Mouse (Mus musculus) forebrain, postnatal 0 days (tissue): ENCODE data around the gene Dgcr8. TPM values are rescaled to one million over a fixed set of nuclear protein-coding genes. Genes with fewer than 3 reads are reported as not detected.
"Not testable (repeated sequence)": the region's sequence is repeated elsewhere in the genome, so short reads cannot be mapped to it uniquely, and the experiment has no call there.

Source experiments
- ATAC-seq: fragments of 200-750 bp; cut with Nextera tagmentation; 2 replicates; pipeline ENCODE4 v1.8.0; 2017; ENCODE audit warnings: mild to moderate bottlenecking, moderate library complexity
- DNase-seq: peaks from one replicate; pipeline ENCODE4 v3.0.0-alpha.2; 2015
- H3K27ac ChIP-seq: fragments of 300-500 bp; sonication (generic); 2 replicates; pipeline ENCODE4 v1.5.1; 2014; ENCODE audit warnings: low read depth, mild to moderate bottlenecking, antibody characterized with exemption, low read length, moderate library complexity, mixed read lengths
- H3K27me3 ChIP-seq: fragments of 300-500 bp; sonication (generic); 2 replicates; pipeline ENCODE4 v1.6.1; 2014; ENCODE audit warnings: mild to moderate bottlenecking, low read length, mixed read lengths; ENCODE audit not compliant: insufficient read depth
- H3K36me3 ChIP-seq: fragments of 300-500 bp; sonication (generic); 2 replicates; pipeline ENCODE4 v1.6.1; 2014; ENCODE audit warnings: mild to moderate bottlenecking, moderate library complexity; ENCODE audit not compliant: insufficient read depth
- H3K4me1 ChIP-seq: fragments of 300-500 bp; sonication (generic); 2 replicates; pipeline ENCODE4 v1.6.1; 2014; ENCODE audit warnings: antibody characterized with exemption; ENCODE audit not compliant: insufficient read depth
- H3K4me2 ChIP-seq: fragments of 300-500 bp; sonication (generic); 2 replicates; pipeline ENCODE4 v1.6.1; 2014; ENCODE audit warnings: low read depth, mild to moderate bottlenecking, moderate library complexity
- H3K4me3 ChIP-seq: fragments of 300-500 bp; sonication (generic); 2 replicates; pipeline ENCODE4 v1.5.1; 2014; ENCODE audit warnings: low read depth, low read length, mixed read lengths
- H3K9ac ChIP-seq: fragments of 300-500 bp; sonication (generic); 2 replicates; pipeline ENCODE4 v1.6.1; 2014; ENCODE audit warnings: mild to moderate bottlenecking
- H3K9me3 ChIP-seq: fragments of 300-500 bp; sonication (generic); 2 replicates; pipeline ENCODE4 v1.6.1; 2016; ENCODE audit warnings: low read length
- CTCF ChIP-seq: sonication (generic); IDR thresholded peaks from 2 replicates; pipeline ENCODE4 v1.5.1; 2016; ENCODE audit warnings: antibody characterized with exemption, control low read depth, low read depth
- WGBS: fragments of 180-500 bp; shearing (Covaris S2); extraction: QIAGEN DNeasy Blood & Tissue Kit; methylation state at CpG from one replicate; pipeline ENCODE4 v1.1.7; 2014; 5-methylcytosine and 5-hydroxymethylcytosine counted together
- polyA plus RNA-seq: library from polyadenylated mRNA; unstranded; fragments of >200 nt; fragmentation: Nextera tagmentation; extraction: Ambion mirVana; gene quantifications from 2 replicates; pipeline ENCODE4 v1.2.1, GENCODE M21; 2015
- total RNA-seq: library from RNA; depleted of rRNA; stranded (reverse); fragments of >200 nt; gene quantifications from 2 replicates; pipeline ENCODE4 v1.2.3, GENCODE M21; 2014

Dgcr8 gene
- total and polyA plus RNA-seq, 2 experiments from 2014 or later: 24.5 to 47.6 TPM

DNA sequence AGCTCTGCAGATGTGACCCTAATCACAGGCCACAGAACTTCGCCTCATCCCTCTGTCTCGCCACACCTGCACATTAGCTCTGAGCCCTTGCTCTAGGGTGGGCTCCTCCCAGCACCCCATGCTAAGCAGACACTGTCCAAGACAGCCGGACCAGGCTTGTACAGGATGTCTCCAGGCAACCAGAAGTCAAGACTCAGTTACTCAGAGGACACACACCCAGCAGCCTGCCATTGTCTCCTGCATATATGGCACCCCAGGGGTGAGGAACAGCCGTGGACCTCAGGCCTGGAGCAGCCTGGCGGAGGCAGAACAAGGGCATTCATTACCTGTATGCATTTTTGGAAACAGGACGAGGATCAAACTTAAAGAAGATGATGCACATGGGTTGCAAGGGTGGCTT lies 35.0 kb upstream of the Dgcr8 start:
- WGBS: 77% methylated on average over 6 of the region's 6 CpGs
- Histone ChIP-seq H3K36me3 (peaks cover 40% of the 10 kb centered on the region), H3K9me3 (no peaks in the 10 kb centered on the region), H3K27me3 (no peaks in the 10 kb centered on the region), H3K4me3 (no peak overlapping the region), H3K9ac (no peak overlapping the region), H3K4me1 (no peaks in the 10 kb centered on the region), H3K4me2 (no peak overlapping the region), H3K27ac (no peak overlapping the region)
- ATAC-seq (no peak), DNase-seq (no peak)
- TF ChIP-seq CTCF: no peak

DNA sequence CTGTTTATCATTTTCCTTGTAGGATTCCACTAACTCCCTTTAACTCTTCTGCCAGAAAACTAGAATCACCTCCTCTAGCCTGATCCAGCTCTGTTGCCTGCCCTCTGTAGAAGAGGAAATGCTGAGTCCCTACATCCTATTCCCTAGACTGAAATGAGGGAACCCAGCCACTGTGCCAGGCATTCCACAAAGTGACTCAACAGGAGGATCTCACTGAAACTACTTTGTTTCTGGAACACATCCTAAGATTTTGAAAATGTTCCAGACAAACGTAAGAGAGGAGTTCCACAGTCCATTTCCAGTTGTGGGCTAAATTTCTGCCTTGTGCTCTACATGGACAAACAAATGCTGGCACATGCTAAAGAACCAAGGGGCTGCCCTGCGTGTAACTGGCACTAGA lies 34.4 kb upstream of the Dgcr8 start:
- Histone ChIP-seq H3K27me3 (no peaks in the 10 kb centered on the region), H3K27ac (no peak overlapping the region), H3K4me2 (no peak overlapping the region), H3K36me3 (peaks cover 40% of the 10 kb centered on the region), H3K9me3 (no peaks in the 10 kb centered on the region), H3K9ac (no peak overlapping the region), H3K4me1 (no peaks in the 10 kb centered on the region), H3K4me3 (no peak overlapping the region)
- 74% methylated on average over 2 of the region's 2 CpGs for whole genome bisulfite sequencing
- DNase-seq: no peak
- ATAC-seq: no peak
- no peak for TF ChIP-seq CTCF

DNA sequence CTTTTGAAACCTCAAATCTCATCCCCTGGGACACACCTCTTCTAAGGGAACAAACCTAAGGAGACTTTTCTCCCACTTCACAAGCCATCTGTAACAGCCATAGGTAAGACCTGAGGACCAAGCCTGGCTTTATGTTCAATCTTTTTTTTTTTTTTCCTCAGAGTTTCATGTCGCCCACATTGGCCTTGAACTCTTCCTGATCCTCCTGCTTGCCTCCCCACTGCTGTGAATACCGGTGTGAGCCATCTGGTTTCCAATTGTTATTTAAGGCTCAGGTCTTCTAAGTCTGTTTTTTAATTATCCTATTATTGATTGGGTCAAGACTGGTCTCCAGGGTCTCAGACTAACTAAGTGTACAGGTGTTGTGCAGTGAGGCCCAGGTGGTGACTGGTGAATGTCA lies 32.4 kb upstream of the Dgcr8 start:
- H3K9me3 ChIP-seq: no peaks in the 10 kb centered on the region
- ATAC-seq (no peak), DNase-seq (no peak)
- no peak overlapping the region for H3K4me3 ChIP-seq
- peaks cover 35% of the 10 kb centered on the region for H3K36me3 ChIP-seq
- no peak overlapping the region for H3K4me2 ChIP-seq
- H3K9ac ChIP-seq: no peak overlapping the region
- H3K4me1 ChIP-seq: no peaks in the 10 kb centered on the region
- 84% methylated on average over 2 of the region's 2 CpGs for WGBS
- H3K27me3 ChIP-seq: no peaks in the 10 kb centered on the region
- H3K27ac ChIP-seq: no peak overlapping the region
- TF ChIP-seq CTCF: no peak

DNA sequence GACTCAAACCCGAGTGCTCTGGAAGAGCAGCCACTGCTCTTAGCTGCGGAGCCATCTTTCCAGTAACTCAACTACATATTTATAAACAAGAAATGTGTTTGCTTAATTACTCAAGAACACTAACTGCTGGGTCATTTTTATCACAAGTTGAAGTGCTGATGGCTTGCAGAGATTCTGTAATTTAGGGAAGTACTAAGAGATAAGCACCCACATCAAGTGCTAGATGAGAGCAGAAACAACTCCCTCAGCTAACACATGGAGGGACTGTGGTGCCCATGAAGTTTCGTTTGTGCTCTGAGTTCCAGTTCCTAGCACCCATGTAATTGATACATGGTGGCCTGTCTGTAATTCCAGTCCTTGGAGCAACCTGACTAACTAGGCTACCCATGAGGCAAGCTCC lies 29.9 kb upstream of the Dgcr8 start:
- H3K9ac ChIP-seq: no peak overlapping the region
- ATAC-seq: no peak
- H3K9me3 ChIP-seq: no peaks in the 10 kb centered on the region
- TF ChIP-seq CTCF: no peak
- H3K4me1 ChIP-seq: no peaks in the 10 kb centered on the region
- no peak overlapping the region for H3K27ac ChIP-seq
- H3K27me3 ChIP-seq: no peaks in the 10 kb centered on the region
- no peak overlapping the region for H3K4me3 ChIP-seq
- H3K36me3 ChIP-seq: peaks cover 32% of the 10 kb centered on the region
- 91% methylated on average over 3 of the region's 3 CpGs for WGBS
- no peak overlapping the region for H3K4me2 ChIP-seq
- DNase-seq: no peak

DNA sequence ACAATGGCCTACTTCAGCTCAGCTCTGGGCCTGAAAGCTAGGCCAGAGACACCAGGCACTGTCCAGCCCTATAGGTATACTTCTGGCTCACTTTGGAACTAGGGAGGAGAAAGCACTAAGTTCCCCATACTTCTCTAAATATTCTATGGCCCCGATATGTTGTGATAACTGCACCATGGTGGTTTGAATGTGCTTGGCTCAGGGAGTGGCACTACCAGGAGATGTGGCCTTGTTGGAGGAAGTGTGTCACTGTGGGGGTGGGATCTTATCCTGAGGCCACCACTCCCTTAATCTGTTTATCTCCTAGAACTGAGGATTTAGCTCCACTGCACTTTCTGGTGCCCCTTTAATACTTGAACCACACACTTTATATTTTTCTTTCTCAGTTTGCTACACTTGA lies 19.1 kb upstream of the Dgcr8 start:
- 95% methylated on average over 1 of the region's 1 CpGs for WGBS
- Histone ChIP-seq H3K27me3 (no peaks in the 10 kb centered on the region), H3K9me3 (no peaks in the 10 kb centered on the region), H3K27ac (no peak overlapping the region), H3K4me3 (no peak overlapping the region), H3K4me2 (no peak overlapping the region), H3K9ac (no peak overlapping the region), H3K36me3 (peaks cover 38% of the 10 kb centered on the region), H3K4me1 (no peaks in the 10 kb centered on the region)
- TF ChIP-seq CTCF: no peak
- ATAC-seq (no peak), DNase-seq (no peak)

DNA sequence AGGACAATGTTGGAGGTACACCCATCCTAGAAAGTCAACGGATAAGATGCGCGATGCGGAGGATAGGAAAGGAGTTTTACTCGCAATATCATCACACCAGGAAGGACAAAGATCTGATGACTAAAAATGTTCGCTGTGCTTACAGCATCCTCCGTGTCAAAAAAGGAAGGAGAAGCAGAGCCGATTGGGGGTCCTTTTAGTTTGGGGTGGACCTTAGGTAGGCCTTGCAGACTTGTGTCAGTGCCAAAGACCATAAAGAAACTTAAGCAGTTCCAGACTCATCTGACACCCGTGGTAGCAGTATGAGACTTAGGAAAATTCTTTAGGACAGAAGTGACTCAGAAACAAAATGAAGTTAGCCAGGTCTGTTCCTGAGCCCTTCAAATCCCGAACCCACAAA lies 568 bp upstream of the Dgcr8 start:
- WGBS: 4% methylated on average over 8 of the region's 10 CpGs
- peak overlapping the region; percentile 79 for H3K4me3 ChIP-seq

DNA sequence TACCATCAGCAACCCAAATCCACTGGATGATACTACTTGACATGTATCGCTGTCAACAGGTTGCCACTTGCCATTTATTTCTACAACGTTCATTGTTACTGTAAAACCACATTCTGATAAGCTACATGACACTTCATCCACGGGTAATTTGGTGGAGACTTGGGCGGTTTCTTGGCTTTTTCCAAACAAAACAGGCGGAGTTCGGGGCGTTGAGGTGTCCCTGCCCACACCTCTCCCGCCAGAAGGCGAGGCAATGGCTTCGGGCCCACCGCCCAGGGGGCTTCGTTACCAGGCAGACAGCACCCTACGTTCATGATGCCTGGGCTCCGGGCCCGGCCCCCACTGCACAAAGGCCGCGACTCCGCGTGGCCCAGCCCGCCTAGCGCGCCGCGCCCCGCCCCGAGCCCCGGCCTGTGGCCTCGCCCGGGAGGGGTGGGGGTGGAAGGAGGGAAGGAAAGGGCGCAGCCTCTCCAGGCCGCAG lies 425 bp downstream of the Dgcr8 start:
- ATAC-seq: peak; percentile 72
- peaks cover 15% of the 10 kb centered on the region for H3K4me1 ChIP-seq
- peak overlapping the region; percentile 85 for H3K4me2 ChIP-seq
- H3K9me3 ChIP-seq: no peaks in the 10 kb centered on the region
- H3K27me3 ChIP-seq: no peaks in the 10 kb centered on the region
- peak overlapping the region; percentile 79 for H3K4me3 ChIP-seq
- H3K36me3 ChIP-seq: peaks cover 14% of the 10 kb centered on the region
- H3K9ac ChIP-seq: peak overlapping the region; percentile 92
- H3K27ac ChIP-seq: peak overlapping the region; percentile 91
- peak; percentile 61 for DNase-seq
- no peak for TF ChIP-seq CTCF
- 2% methylated on average over 21 of the region's 31 CpGs for WGBS

More for the DNA sequence above, 568 bp upstream of the Dgcr8 start:
- not testable (repeated sequence) for H3K9me3 ChIP-seq, H3K27me3 ChIP-seq, ATAC-seq, H3K27ac ChIP-seq, H3K36me3 ChIP-seq
- DNase-seq: peak; percentile 5
- peak overlapping the region; percentile 85 for H3K4me2 ChIP-seq
- H3K4me1 ChIP-seq: peaks cover 15% of the 10 kb centered on the region
- 0 out of 2 replicates have a peak overlapping the region, but pooled peaks have one; percentile 33 for H3K9ac ChIP-seq

DNA sequence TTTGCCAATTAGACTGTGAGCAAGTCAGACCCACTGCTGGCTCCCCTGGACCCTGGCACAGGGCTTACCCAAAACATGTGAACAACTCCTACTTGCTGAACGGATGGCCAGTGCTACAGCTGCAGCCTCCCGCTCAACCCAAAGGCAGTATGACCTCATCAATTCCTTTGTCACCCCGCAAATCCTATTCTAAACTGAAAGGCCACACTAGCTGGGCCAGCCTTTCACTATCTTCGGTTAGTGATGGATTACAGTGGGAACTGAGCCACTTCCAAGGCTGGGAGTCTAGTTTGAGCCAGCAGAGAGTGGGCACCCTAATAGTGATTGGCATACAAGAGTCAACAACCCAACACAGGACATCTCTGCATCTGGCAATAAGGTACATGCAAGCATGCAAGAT lies 880 bp downstream of the Dgcr8 start:
- Histone ChIP-seq H3K4me1 (peaks cover 15% of the 10 kb centered on the region), H3K27me3 (no peaks in the 10 kb centered on the region), H3K9ac (peak overlapping the region; percentile 92), H3K4me2 (peak overlapping the region; percentile 85), H3K4me3 (peak overlapping the region; percentile 79), H3K27ac (peak overlapping the region; percentile 22; the same call in 1 of the 2 replicates), H3K9me3 (no peaks in the 10 kb centered on the region), H3K36me3 (peaks cover 19% of the 10 kb centered on the region)
- DNase-seq (no peak), ATAC-seq (no peak)
- WGBS: under 1% methylated on average over 4 of the region's 4 CpGs
- TF ChIP-seq CTCF: no peak
